Mouse (Mus musculus) cerebellum, postnatal 14 days (tissue): ENCODE results near the gene Fam167b.

Source experiments
- DNase-seq, 2 experiments: peaks; one replicate each; pipeline ENCODE4 v3.0.0; 2021; ENCODE audit warnings: mixed read lengths in 2 of 2

Fam167b gene

GRCm38 (mm10) chr4:129600233-129601158, 22.1 kb upstream of the Fam167b start, which contains the start of the genes Eif3i and Tmem234:
Eif3i (minus strand) TSS chr4:129600648.
Tmem234 (plus strand) TSS chr4:129600668.
- DNase-seq = peak; percentile 85 to 87

- no peak for DNase-seq
These were observed 10.5 kb upstream of the Fam167b start for GRCm38 (mm10) chr4:129588865-129589264.

- DNase-seq = no peak
These were observed 8.6 kb upstream of the Fam167b start for GRCm38 (mm10) chr4:129586943-129587342.

- DNase-seq = no peak
These were observed 7.4 kb upstream of the Fam167b start for GRCm38 (mm10) chr4:129585773-129586172.

- peak; percentile 83 to 88 for DNase-seq
These were observed 6.7 kb upstream of the Fam167b start for GRCm38 (mm10) chr4:129584884-129585608.

GRCm38 (mm10) chr4:129584370-129584769, 6.0 kb upstream of the Fam167b start:
- no peak for DNase-seq

- no peak for DNase-seq
These were observed 3.9 kb upstream of the Fam167b start for GRCm38 (mm10) chr4:129582251-129582650.

GRCm38 (mm10) chr4:129580347-129580746, 2.0 kb upstream of the Fam167b start:
- peak; percentile 69 to 73 for DNase-seq

GRCm38 (mm10) chr4:129577688-129578087, 661 bp downstream of the Fam167b start:
- no peak for DNase-seq

GRCm38 (mm10) chr4:129576863-129577491, 1.4 kb downstream of the Fam167b start:
- peak; percentile 57 to 78 for DNase-seq

GRCm38 (mm10) chr4:129575171-129575844, 3.0 kb downstream of the Fam167b start:
- no peak for DNase-seq

GRCm38 (mm10) chr4:129573430-129573829, 4.9 kb downstream of the Fam167b start, which contains the start of gene Lck:
Lck (minus strand) TSS chr4:129573641.
- DNase-seq = no peak

- no peak for DNase-seq
These were observed 5.3 kb downstream of the Fam167b start for GRCm38 (mm10) chr4:129573093-129573370.

- DNase-seq = no peak
These were observed 5.9 kb downstream of the Fam167b start for GRCm38 (mm10) chr4:129572236-129573092.

- DNase-seq = no peak
These were observed 6.7 kb downstream of the Fam167b start for GRCm38 (mm10) chr4:129571551-129572084.

GRCm38 (mm10) chr4:129570028-129570427, 8.3 kb downstream of the Fam167b start:
- no peak for DNase-seq

GRCm38 (mm10) chr4:129568366-129568765, 10.0 kb downstream of the Fam167b start:
- DNase-seq = no peak

GRCm38 (mm10) chr4:129565139-129565538, 13.2 kb downstream of the Fam167b start:
- DNase-seq = no peak

- no peak for DNase-seq
These were observed 14.6 kb downstream of the Fam167b start for GRCm38 (mm10) chr4:129563718-129564117.

GRCm38 (mm10) chr4:129561184-129561583, 17.2 kb downstream of the Fam167b start:
- no peak for DNase-seq

GRCm38 (mm10) chr4:129558321-129558955, 19.9 kb downstream of the Fam167b start:
- peak in 1 of 2 experiments; percentile 14 for DNase-seq
